Mouse (Mus musculus): ENCODE results near the gene Srcin1.

- TF ChIP-seq CTCF (IDR thresholded peaks at IDR 0.05; ENCODE audit: insufficient read depth, low read length) (no peak), POLR2A (IDR thresholded peaks at IDR 0.05; ENCODE audit: borderline replicate concordance, extremely low read depth, low read depth, low read length) (no peak)
Measured at GRCm38 (mm10) chr11:97615276-97615675, 39.3 kb upstream of the Srcin1 start.

All from lung, adult 2 months (tissue).